8 mouse cellular contexts compared by ENCODE assay signal in genomic region chr4:135203806-135204560, GRCm38 (mm10).
DNase-seq lines count a peak whose midpoint lies in the region; ATAC-seq lines count a peak whose summit lies in the region.

No protein-coding gene starts in this region.

- WGBS in forebrain, embryonic 14.5 days: 23% methylated on average over 17 of the region's 17 CpGs
- 17% methylated on average over 17 of the region's 17 CpGs for WGBS in liver, embryonic 15.5 days (ENCODE audit: insufficient replicate concordance)

- no peak for ATAC-seq in forebrain, embryonic 14.5 days
- ATAC-seq in liver, embryonic 15.5 days (ENCODE audit: insufficient read depth): no peak
- ATAC-seq in erythroid progenitor cell, adult 5-6 weeks (replicated peaks; ENCODE audit: low FRiP score, poor library complexity, severe bottlenecking): no peak

- peaks cover 7% of the 10 kb centered on the region for H3K4me1 ChIP-seq in forebrain, embryonic 14.5 days (ENCODE audit: control insufficient read depth, insufficient read depth, low read length)
- H3K4me1 ChIP-seq in liver, embryonic 15.5 days (replicated peaks): peaks cover 35% of the 10 kb centered on the region

- H3K36me3 ChIP-seq in forebrain, embryonic 14.5 days (ENCODE audit: control insufficient read depth, insufficient read depth, low read length): no peaks in the 10 kb centered on the region
- no peaks in the 10 kb centered on the region for H3K36me3 ChIP-seq in liver, embryonic 15.5 days (replicated peaks)

- H3K9ac ChIP-seq in forebrain, embryonic 14.5 days (ENCODE audit: low read length): no peak overlapping the region
- no peak overlapping the region for H3K9ac ChIP-seq in liver, embryonic 15.5 days

- peak; percentile 32 to 44 for DNase-seq in cerebellum, postnatal 14 days
- DNase-seq in cerebellum, postnatal 4 days (ENCODE audit: low spot score in 2 of 2): no peak
- DNase-seq in 416B (ENCODE audit: low read depth): peak; percentile 24
- DNase-seq in forebrain, embryonic 14.5 days (ENCODE audit: low spot score): no peak
- DNase-seq in right cerebral cortex, postnatal 14 days: no peak
- DNase-seq in urinary bladder, postnatal 10 days (ENCODE audit: low spot score): no peak

- H3K27ac ChIP-seq in forebrain, embryonic 14.5 days (ENCODE audit: low read depth, low read length): no peak overlapping the region
- peak overlapping the region; percentile 10; the same call in 1 of the 2 replicates for H3K27ac ChIP-seq in liver, embryonic 15.5 days (replicated peaks)

- peak overlapping the region; percentile 37 for H3K4me2 ChIP-seq in forebrain, embryonic 14.5 days (ENCODE audit: low read length)
- H3K4me2 ChIP-seq in liver, embryonic 15.5 days: peak overlapping the region; percentile 64

- H3K9me3 ChIP-seq in forebrain, embryonic 14.5 days (replicated peaks; ENCODE audit: control insufficient read depth, low read length): no peaks in the 10 kb centered on the region
- H3K9me3 ChIP-seq in liver, embryonic 15.5 days (replicated peaks): no peaks in the 10 kb centered on the region

- H3K27me3 ChIP-seq in forebrain, embryonic 14.5 days (replicated peaks; ENCODE audit: control insufficient read depth, insufficient read depth, low read length): peaks cover 15% of the 10 kb centered on the region; the same call in 1 of the 2 replicates
- peaks cover 24% of the 10 kb centered on the region for H3K27me3 ChIP-seq in liver, embryonic 15.5 days

- H3K4me3 ChIP-seq in forebrain, embryonic 14.5 days (ENCODE audit: low read depth, low read length): no peak overlapping the region
- H3K4me3 ChIP-seq in liver, embryonic 15.5 days (replicated peaks): peak overlapping the region; percentile 45

Comparison
In these comparisons a context has a peak if more than half of its experiments do, and no peak if none do; other contexts are left out.
1. DNase-seq: peak in cerebellum, postnatal 14 days (2 of 2) and 416B (single experiment); none in cerebellum, postnatal 4 days (0 of 2), forebrain, embryonic 14.5 days (single experiment), right cerebral cortex, postnatal 14 days (single experiment) and urinary bladder, postnatal 10 days (single experiment).